15 mouse cellular contexts compared by ENCODE assay signal in genomic region chr6:40482318-40482717, GRCm38 (mm10). TPM values are rescaled to one million over a fixed set of nuclear protein-coding genes. Genes with fewer than 3 reads are reported as not detected.
"Had no signal": no experiment of that assay in that cellular context is flagged by ENCODE, and none has a peak within 500 bp of the region (broad histone marks: within the 10 kb centered on the region; RNA-seq: fewer than 3 reads in every experiment).

No protein-coding gene starts in this region.

- ATAC-seq: liver, postnatal 0 days; lung, postnatal 0 days; midbrain, embryonic 13.5 days; midbrain, embryonic 15.5 days had no signal

- DNase-seq: liver, postnatal 0 days; lung, adult 2 months; lung, postnatal 14 days; lung, postnatal 36 days; right cerebral cortex, postnatal 14 days; thymus, adult 18-20 months; thymus, postnatal 14 days; thymus, postnatal 36 days had no signal

RNA-seq across cellular contexts. Expression of gene Tas2r137, which starts 8.7 kb away (rescaled TPM):
- total RNA-seq: megakaryocyte progenitor cell, adult 5-6 weeks; monocyte, adult 5-6 weeks had no signal

RNA-seq across cellular contexts. Expression of gene Tas2r108, which starts 11.0 kb away (rescaled TPM):
- total RNA-seq: megakaryocyte progenitor cell, adult 5-6 weeks; monocyte, adult 5-6 weeks; neutrophil, adult 5-6 weeks had no signal

RNA-seq across cellular contexts. Expression of gene Prss37, which starts 37.0 kb away (rescaled TPM):
- total RNA-seq: megakaryocyte progenitor cell, adult 5-6 weeks; midbrain, postnatal 0 days; monocyte, adult 5-6 weeks; neutrophil, adult 5-6 weeks had no signal

RNA-seq across cellular contexts. Expression of gene Wee2, which starts 43.4 kb away (rescaled TPM):
- total RNA-seq: megakaryocyte progenitor cell, adult 5-6 weeks; monocyte, adult 5-6 weeks; neutrophil, adult 5-6 weeks had no signal
